ENCODE assay signal across 23 mouse cellular contexts in the genomic region with DNA sequence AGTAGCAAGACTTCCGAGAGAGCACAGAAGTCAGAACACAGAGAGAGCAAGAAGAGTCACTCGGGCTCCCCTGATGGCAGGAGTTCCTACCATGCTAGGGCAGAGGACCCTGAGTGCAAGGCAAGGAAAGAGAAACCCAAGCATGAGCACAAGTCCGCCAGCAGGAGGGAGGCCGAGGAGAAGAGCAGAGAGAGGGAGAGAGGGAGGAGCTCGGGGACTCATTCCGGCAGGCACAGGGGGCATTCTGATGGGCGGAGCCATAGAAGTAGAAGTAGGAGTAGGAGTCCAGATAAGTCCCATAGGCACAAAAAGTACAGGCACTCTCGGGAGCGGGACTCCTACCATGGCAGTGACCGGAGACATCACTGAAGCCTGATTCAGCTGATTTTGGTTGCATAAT. TPM values are rescaled to one million over a fixed set of nuclear protein-coding genes. Genes with fewer than 3 reads are reported as not detected.
"Had no signal": no experiment of that assay in that cellular context is flagged by ENCODE, and none has a peak within 500 bp of the region (broad histone marks: within the 10 kb centered on the region; RNA-seq: fewer than 3 reads in every experiment).

No protein-coding gene starts in this region.

- H3K4me1 ChIP-seq: neural tube, embryonic 12.5 days; neural tube, embryonic 13.5 days; neural tube, embryonic 15.5 days; stomach, embryonic 15.5 days had no signal

- H3K27me3 ChIP-seq: neural tube, embryonic 12.5 days; neural tube, embryonic 13.5 days; neural tube, embryonic 15.5 days; stomach, embryonic 15.5 days had no signal

- H3K4me3 ChIP-seq: neural tube, embryonic 12.5 days; neural tube, embryonic 13.5 days; neural tube, embryonic 15.5 days; stomach, embryonic 15.5 days had no signal

- H3K27ac ChIP-seq: neural tube, embryonic 12.5 days; neural tube, embryonic 13.5 days; neural tube, embryonic 15.5 days; stomach, embryonic 15.5 days; stomach, postnatal 0 days had no signal

- DNase-seq: retina, postnatal 1 day; right cerebral cortex, adult 18-20 months; right cerebral cortex, postnatal 14 days; right cerebral cortex, postnatal 25 days; right cerebral cortex, postnatal 4 days; spleen, adult 18-20 months; thymus, adult 18-20 months; thymus, adult 2 months; thymus, postnatal 14 days; thymus, postnatal 25 days; thymus, postnatal 36 days; thymus, postnatal 4 days had no signal

RNA-seq across cellular contexts. Expression of a gene that starts 35.4 kb away (rescaled TPM):
- polyA plus RNA-seq: neural tube, embryonic 14.5 days; spleen, adult 2 months; stomach, embryonic 14.5 days; stomach, postnatal 0 days; testis, adult 2 months; thymus, postnatal 0 days; urinary bladder, adult 2 months had no signal
